Comparison of ENCODE assay signal across 16 mouse cellular contexts in the genomic region with DNA sequence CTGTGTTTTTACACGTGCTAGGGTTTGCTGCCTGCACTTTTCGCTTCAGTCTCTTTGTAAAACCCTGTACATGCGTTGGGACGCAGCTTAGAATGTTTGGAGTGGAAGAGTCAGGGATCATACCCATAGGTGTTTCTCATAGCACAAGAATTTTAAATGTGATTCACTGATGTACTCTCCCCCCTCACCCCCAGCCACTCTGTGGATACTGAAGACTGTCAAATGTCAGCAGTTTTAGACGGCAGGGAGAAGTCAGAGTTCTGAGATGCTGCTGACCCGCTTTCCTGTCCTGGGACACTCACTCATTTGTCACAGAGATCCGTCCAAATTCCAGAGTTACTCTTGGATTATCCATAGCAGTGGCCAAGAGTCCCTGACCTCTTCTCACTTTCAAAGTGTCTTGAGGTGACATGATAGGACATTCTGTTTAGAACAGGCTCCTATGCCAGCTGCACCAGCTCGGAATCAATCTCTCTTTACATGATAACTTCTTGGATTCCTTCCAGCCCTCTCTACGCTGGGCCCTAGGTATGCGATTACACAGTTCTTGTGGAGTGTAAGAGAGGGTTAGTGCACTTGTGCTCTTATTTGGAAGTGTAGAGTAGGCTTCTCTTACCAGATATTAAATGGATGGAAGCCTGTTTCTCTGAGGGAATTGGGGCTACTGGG. TPM values are rescaled to one million over a fixed set of nuclear protein-coding genes. Genes with fewer than 3 reads are reported as not detected.
DNase-seq lines count a peak whose midpoint lies in the region; ATAC-seq and TF ChIP-seq lines count a peak whose summit lies in the region.
"Had no signal": no experiment of that assay in that cellular context is flagged by ENCODE, and none has a peak within 500 bp of the region (broad histone marks: within the 10 kb centered on the region; RNA-seq: fewer than 3 reads in every experiment).

No protein-coding gene starts in this region.

- 0 out of 2 replicates have a peak overlapping the region, but pooled peaks have one; percentile 15 for H3K4me3 ChIP-seq in heart, embryonic 10.5 days
- no peak overlapping the region for H3K4me3 ChIP-seq in kidney, embryonic 15.5 days (replicated peaks)
- H3K4me3 ChIP-seq: forebrain, embryonic 10.5 days; hindbrain, embryonic 13.5 days; limb, embryonic 13.5 days; neural tube, embryonic 15.5 days had no signal

- H3K4me2 ChIP-seq in kidney, embryonic 15.5 days: no peak overlapping the region
- H3K4me2 ChIP-seq: hindbrain, embryonic 13.5 days; limb, embryonic 13.5 days; neural tube, embryonic 15.5 days had no signal

- no peak overlapping the region for H3K9ac ChIP-seq in kidney, embryonic 15.5 days
- H3K9ac ChIP-seq: hindbrain, embryonic 13.5 days; limb, embryonic 13.5 days; neural tube, embryonic 15.5 days had no signal

- 0 out of 2 replicates have a peak, but pooled peaks have one; percentile 15 for ATAC-seq in kidney, embryonic 15.5 days (replicated peaks; ENCODE audit: low FRiP score)
- ATAC-seq in megakaryocyte progenitor cell, adult 5-6 weeks (replicated peaks; ENCODE audit: poor library complexity): peak; percentile 24; the same call in 1 of the 2 replicates

- no peak for TF ChIP-seq CTCF in brain, embryonic 14.5 days (IDR thresholded peaks at IDR 0.05; ENCODE audit: borderline replicate concordance, extremely low read depth, insufficient read depth, insufficient read length)

- TF ChIP-seq POLR2A in brain, embryonic 14.5 days (IDR thresholded peaks at IDR 0.05; ENCODE audit: borderline replicate concordance, extremely low read depth, insufficient read depth, insufficient read length, poor library complexity, severe bottlenecking): no peak

- no peaks in the 10 kb centered on the region for H3K9me3 ChIP-seq in heart, embryonic 10.5 days
- H3K9me3 ChIP-seq in kidney, embryonic 15.5 days (replicated peaks): no peaks in the 10 kb centered on the region
- H3K9me3 ChIP-seq: forebrain, embryonic 10.5 days; G1E; hindbrain, embryonic 13.5 days; limb, embryonic 13.5 days; neural tube, embryonic 15.5 days had no signal

- 0 out of 2 replicates have a peak, but pooled peaks cover 7% of the 10 kb centered on the region for H3K4me1 ChIP-seq in heart, embryonic 10.5 days
- H3K4me1 ChIP-seq in kidney, embryonic 15.5 days: no peaks in the 10 kb centered on the region
- H3K4me1 ChIP-seq: hindbrain, embryonic 13.5 days; limb, embryonic 13.5 days; neural tube, embryonic 15.5 days had no signal

- intact Hi-C loops in heart, postnatal 36 days (cut with DNase I): no loop called here

- no peaks in the 10 kb centered on the region for H3K36me3 ChIP-seq in heart, embryonic 10.5 days
- no peaks in the 10 kb centered on the region for H3K36me3 ChIP-seq in kidney, embryonic 15.5 days
- H3K36me3 ChIP-seq: forebrain, embryonic 10.5 days; hindbrain, embryonic 13.5 days; limb, embryonic 13.5 days; neural tube, embryonic 15.5 days had no signal

- no peaks in the 10 kb centered on the region for H3K27me3 ChIP-seq in heart, embryonic 10.5 days (ENCODE audit: insufficient read depth, poor library complexity, severe bottlenecking)
- H3K27me3 ChIP-seq in kidney, embryonic 15.5 days: no peaks in the 10 kb centered on the region
- H3K27me3 ChIP-seq: hindbrain, embryonic 13.5 days; limb, embryonic 13.5 days; neural tube, embryonic 15.5 days had no signal

- DNase-seq in heart, embryonic 10.5 days (ENCODE audit: low spot score): peak; percentile 77
- no peak for DNase-seq in heart, postnatal 36 days
- DNase-seq in kidney, adult 9 months: no peak
- peak; percentile 19 for DNase-seq in brain, embryonic 14.5 days (ENCODE audit: low read depth)
- DNase-seq in adrenal gland, postnatal 4 days (ENCODE audit: low spot score in 2 of 2): no peak
- no peak for DNase-seq in cerebellum, postnatal 25 days
- DNase-seq: B cell, adult 2 months; cerebellum, adult 8-10 months; kidney, postnatal 4 days had no signal

- peak overlapping the region; percentile 86 for H3K27ac ChIP-seq in heart, embryonic 10.5 days
- no peak overlapping the region for H3K27ac ChIP-seq in kidney, embryonic 15.5 days
- H3K27ac ChIP-seq: forebrain, embryonic 10.5 days; hindbrain, embryonic 13.5 days; limb, embryonic 13.5 days; neural tube, embryonic 15.5 days had no signal

- WGBS in heart, embryonic 10.5 days: 51% methylated on average over 10 of the region's 10 CpGs
- 50% methylated on average over 10 of the region's 10 CpGs for WGBS in kidney, embryonic 15.5 days

RNA-seq across cellular contexts. Expression of a gene that starts 7.0 kb away (rescaled TPM):
- 24.3 and 44.1 TPM in 2 replicates for polyA plus RNA-seq in heart, embryonic 10.5 days (2016; fragmentation: Nextera tagmentation; extraction: Ambion mirVana)
- total RNA-seq in heart, postnatal 36 days (2021): 10 to 100 TPM; 44.8 to 46.1 TPM
- polyA plus RNA-seq in kidney, embryonic 15.5 days (2015; fragmentation: Nextera tagmentation; extraction: Ambion mirVana): 27.1 and 29.8 TPM in 2 replicates
- polyA plus RNA-seq in brain, embryonic 14.5 days (2012; rRNA removed): 7.3 and 8.9 TPM in 2 replicates
- total RNA-seq in megakaryocyte progenitor cell, adult 5-6 weeks (2015): 54.2 and 68.9 TPM in 2 replicates
- 43.6 and 52.5 TPM in 2 replicates for total RNA-seq in megakaryocyte progenitor cell, adult 5-6 weeks (2017)
- total RNA-seq in adrenal gland, postnatal 4 days (2021): 10 to 100 TPM; 22.5 to 25.5 TPM

Comparison
In these comparisons a context has a peak if more than half of its experiments do, and no peak if none do; other contexts are left out.
1. DNase-seq: peak in heart, embryonic 10.5 days (single experiment) and brain, embryonic 14.5 days (single experiment); none in heart, postnatal 36 days (0 of 2), kidney, adult 9 months (single experiment), adrenal gland, postnatal 4 days (0 of 2) and cerebellum, postnatal 25 days (0 of 2).